Mouse (Mus musculus) brain, adult 2 months (tissue): ENCODE data around the gene Nadk2.
A peak's percentile ranks its signal among the peaks of the same experiment; 100 is the strongest.

Experiments used
- DNase-seq: peaks from one replicate; pipeline ENCODE4 v3.0.0; 2011; ENCODE audit warnings: low read depth, low spot score

Nadk2 gene

DNA sequence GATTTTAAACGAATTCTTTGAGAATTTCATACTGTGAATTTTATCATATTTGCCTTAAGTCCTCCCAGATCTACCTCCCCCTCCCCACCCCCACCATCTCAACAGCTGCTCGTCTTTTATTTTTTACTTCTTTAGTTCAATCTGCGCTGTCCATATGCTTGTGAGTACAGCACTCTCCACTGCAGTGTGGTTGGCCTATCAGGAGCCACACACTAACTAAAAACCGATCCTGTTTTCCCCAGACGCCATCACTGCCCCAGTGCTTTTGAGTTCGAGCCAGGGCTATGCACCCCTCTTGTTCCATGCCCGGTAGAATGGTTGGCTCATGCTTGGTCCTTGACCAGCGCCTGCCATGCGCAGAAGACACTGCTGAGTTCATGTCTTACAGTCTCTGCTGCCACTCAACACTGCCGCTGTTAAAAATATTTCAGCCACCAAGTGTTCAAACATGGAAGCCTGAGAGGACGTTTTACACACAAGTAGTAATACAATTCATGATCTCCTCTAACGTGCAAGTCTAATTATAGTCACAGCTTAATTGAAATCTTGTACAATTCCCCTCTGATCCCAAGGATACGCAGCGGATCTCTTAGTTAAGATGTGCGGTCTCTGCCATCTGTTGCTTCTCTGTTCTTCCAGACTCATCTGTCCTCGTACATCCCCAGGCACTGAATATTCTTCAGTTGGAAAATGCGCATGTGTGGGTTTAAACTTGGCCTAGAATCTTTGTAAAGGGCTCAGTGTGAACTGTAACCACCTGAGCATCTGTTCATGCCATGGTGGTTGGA is 17.0 kb downstream of the Nadk2 start:
- DNase-seq: peak; percentile 47

DNA sequence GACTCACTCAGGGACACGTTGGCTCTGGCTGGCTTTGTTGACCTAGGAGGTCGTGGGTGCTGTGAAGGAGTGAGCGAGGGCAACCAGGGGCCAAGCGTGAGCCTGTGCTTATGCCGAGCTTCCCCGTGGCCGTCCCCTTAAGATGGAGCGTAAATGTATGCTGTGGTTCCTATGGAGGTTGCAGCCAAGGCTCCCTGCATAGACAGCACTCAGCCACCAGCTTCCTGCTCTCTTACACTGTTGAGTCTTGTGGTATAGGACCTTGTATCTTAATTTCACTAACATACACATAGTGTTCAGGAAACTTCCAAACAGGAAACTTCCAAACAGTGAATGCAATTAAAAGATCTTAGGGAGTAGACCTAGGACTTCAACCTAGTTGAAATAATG is 17.6 kb downstream of the Nadk2 start:
- no peak for DNase-seq

GRCm38 (mm10) chr15:9089136-9089720 is 18.2 kb downstream of the Nadk2 start:
- no peak for DNase-seq

- no peak for DNase-seq
Measured at GRCm38 (mm10) chr15:9090662-9091061, 19.6 kb downstream of the Nadk2 start.

DNA sequence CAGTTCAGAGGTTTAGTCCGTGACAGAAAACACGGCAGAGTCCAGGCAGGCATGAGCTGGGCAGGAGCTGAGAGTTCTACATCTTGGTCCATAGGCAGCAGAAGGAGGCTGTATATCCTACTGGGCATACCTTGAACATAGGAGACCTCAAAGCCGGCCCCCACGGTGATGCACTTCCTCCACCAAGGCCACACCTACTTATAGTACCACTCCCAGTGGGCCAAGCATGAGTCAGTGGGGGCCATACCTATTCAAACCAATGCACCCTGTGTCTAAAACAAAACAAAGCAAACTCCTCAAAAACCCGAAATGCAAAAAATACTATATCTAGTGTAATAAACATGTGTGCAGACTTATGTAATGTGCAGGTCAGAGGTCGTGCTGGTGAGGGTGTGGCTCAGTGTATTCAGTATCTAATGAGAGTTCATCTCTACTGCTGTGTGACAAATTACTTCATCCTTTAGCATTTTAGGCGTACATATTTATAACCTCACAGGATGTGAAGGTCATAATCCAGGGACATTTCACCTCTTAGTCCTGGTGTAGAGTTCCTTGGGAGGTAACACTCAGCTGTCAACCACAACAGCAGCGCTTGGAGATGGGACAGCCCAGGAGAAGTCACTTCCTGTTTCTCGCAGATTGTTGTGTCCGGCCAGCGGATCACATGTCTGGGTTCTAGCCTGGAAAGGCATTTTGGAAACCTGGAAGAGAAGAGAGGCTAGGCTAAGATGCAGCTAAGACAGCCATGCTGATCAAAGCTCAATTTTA is 22.7 kb downstream of the Nadk2 start:
- DNase-seq: no peak

DNA sequence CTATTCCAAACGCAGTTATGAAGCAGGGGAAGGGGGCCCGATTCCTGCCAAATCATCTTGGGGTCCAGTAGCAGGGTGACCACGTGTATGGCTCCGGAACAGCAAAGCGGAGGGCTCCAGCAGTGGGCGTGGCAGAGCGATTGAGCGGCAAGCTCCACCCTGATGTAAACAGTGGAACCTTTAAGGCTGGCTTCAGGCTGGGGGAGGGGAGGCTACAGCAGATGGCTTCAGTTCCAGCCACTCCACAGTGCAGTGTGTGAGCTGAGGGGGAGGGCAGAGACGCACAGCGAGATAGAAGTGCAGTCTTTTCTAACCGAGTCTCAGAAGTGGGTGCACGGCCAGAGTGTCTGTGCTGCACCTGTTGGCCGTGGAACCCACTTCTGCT is 23.3 kb downstream of the Nadk2 start:
- peak; percentile 82 for DNase-seq

DNA sequence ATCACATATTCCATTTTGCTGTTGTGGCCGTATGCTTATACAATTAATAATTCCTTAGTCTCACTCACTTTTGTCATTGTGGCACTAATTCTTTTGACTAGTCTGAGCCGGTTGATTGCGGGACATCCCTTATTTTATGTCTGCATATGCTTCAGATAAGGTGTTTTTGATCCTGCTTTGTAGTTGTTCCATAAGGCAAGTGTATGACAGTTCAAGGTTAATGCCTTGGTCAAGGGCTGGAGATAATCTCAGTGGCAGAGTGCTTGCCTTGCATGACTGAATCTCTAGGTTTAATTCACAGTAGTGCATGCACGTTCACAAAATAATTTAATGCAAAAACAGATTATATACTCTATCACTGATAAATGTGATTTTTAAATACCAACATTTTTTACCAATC is 25.8 kb downstream of the Nadk2 start:
- no peak for DNase-seq

DNA sequence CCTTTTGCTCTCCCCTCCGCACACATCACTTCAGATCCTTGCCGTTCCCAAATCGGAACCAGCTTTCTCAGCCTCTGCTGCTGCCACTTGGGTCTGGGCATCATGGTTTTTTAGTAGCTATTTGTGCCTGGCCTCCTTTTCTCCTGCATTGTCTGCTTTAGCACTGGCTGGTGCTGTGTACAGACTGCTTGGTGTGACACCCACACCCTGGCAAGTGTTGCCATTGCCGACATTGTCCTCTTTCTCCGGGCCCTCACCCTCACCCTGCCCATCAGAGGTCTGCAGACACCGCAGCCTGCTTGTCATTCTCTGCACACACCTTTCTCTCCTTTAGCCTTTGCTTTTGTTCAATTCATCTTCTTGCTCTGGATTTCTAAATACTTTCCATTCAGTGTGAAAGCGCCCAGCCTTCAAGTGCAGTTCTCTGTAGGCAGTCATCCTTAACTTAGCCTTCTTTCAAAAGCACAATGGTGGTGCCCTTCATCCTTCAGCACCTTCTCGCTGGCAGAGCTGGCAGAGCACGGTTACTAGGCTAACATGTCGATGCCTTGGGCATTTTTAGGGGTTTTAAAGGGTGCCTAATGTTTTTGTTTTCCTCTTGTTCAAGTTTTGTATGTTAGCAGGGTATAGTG is 29.5 kb downstream of the Nadk2 start:
- peak; percentile 18 for DNase-seq

DNA sequence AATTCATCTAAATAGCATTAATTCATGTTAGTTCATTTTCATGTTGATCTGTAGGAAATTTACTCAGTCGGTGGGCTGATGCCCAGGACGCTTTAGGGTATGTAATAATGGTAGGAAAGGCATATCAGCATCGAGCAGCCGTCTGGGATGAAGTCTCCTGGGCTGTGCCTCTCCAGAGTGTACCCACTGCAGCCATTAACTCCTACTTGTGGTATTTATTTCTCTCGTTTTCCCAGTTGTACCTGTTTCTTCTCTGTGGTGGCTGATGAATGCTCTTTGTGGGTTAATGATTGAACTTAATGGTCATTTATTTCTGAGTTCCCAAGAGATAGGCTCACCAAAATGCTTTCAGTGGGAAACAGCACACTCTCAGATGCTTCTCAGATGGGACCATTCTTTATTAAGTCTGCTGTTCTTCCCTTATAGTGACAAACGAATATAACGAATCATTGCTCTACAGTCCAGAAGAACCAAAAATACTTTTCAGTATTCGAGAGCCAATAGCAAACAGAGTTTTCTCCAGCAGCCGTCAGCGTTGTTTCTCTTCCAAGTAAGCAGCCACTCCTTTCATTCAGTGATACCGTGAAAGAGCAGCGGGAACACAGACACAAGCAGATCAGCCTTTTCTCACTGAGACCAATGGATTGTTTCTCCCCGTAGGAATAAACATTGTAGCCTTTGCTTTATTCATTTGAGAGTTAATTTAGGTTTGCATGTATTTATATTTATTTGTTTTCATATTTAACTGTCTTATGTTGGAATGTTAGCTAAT is 35.4 kb downstream of the Nadk2 start:
- DNase-seq: no peak

- DNase-seq: no peak
Measured at GRCm38 (mm10) chr15:9110526-9111347, 39.7 kb downstream of the Nadk2 start.

DNA sequence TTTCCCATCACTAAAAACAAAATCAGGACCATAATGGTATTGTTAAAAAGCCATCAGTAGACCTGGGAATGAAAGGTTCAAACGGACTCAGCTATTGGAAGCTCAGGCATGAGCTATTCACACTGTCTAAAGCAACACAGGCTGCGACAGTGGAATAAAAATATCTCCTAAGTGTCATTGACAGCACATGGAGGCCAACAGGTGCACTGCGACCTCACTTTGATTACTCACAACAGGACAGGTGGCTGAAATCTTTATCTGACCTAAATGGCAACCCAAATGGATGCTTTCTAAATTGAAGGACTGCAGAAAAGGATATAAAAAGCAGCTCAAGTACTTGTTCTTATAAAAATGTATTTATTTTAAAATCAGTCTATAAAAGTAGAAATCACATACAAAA is 40.6 kb downstream of the Nadk2 start:
- DNase-seq: no peak

DNA sequence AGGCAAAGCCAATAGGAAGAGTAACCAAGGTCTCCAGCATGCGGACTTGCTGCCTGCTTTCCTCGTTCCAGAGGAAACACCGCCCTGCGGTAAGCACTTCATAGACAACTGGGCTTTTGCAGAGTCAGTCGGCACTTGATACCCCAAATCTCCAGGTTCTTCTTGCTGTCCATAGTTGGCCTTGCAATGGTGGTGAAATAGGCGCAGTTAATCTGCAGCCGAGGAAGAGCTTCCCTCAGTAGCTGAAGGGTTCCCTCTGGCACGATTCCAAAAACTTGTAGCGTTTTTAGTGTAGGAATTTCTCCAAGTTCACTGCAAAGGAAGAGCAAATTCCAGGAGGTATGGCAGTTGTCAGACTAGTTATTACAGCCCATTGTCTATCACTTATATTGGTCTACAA is 42.5 kb downstream of the Nadk2 start:
- DNase-seq: no peak

- no peak for DNase-seq
Measured at GRCm38 (mm10) chr15:9114131-9114530, 43.1 kb downstream of the Nadk2 start.

- no peak for DNase-seq
Measured at GRCm38 (mm10) chr15:9114599-9114998, 43.5 kb downstream of the Nadk2 start.

DNA sequence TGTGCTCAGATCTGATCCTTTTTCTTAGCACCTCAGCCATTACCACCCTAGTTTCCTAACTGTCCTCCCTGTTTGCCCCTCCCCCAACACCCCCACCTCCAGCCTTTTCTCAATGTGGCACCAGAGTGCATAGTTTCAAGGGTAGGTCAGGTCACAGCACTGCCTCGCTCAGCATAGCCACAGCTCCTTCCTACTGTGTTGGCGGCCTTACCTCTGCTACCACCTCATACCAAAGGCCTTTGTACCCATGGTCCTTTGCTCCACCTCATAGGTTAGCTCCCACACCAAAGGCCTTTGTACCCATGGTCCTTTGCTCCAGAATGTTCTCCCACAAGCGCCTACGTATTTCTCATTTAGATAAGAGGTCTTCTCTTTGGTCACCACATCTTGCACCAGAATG is 47.8 kb downstream of the Nadk2 start:
- DNase-seq: no peak

DNA sequence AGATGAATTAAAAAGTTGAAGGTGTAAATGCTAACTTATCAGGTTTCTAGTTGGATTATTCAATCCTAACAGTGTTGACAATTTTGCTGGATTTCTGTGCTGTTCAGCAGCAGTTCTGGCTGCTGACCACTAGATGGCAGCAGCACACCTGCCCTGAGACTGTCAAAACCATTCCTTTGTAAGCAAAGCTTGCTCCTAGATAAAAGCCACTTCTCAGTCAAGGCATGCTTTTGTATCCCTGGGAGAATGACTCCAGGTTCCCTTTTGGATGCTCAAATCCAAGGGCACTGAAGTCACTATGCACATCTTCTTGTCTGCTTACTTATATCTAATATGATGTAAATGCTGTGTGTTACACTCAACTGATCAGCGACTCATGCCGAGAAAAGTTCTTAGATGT is 49.0 kb downstream of the Nadk2 start:
- DNase-seq: peak; percentile 79

- DNase-seq: no peak
Measured at GRCm38 (mm10) chr15:9122989-9123388, 51.9 kb downstream of the Nadk2 start.

DNA sequence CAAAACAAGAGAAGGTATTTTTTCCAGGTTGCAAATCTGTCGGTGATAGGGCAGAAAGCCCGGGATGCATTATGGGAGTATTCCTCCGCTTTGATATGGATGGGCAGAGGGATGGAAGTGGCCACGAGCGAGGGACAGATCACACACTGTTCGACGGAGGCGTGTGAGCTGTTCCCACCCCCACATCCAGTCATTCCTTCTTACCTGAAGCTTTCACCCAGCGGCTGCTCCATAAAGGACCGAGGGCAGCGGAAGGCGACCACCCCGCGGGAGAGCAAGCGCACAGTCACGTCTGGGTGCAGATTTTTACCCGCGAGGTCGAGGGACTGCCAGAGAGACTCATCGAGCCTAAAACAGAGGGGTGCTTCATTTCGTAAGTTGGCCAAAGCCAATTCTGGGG is 53.8 kb downstream of the Nadk2 start:
- no peak for DNase-seq

DNA sequence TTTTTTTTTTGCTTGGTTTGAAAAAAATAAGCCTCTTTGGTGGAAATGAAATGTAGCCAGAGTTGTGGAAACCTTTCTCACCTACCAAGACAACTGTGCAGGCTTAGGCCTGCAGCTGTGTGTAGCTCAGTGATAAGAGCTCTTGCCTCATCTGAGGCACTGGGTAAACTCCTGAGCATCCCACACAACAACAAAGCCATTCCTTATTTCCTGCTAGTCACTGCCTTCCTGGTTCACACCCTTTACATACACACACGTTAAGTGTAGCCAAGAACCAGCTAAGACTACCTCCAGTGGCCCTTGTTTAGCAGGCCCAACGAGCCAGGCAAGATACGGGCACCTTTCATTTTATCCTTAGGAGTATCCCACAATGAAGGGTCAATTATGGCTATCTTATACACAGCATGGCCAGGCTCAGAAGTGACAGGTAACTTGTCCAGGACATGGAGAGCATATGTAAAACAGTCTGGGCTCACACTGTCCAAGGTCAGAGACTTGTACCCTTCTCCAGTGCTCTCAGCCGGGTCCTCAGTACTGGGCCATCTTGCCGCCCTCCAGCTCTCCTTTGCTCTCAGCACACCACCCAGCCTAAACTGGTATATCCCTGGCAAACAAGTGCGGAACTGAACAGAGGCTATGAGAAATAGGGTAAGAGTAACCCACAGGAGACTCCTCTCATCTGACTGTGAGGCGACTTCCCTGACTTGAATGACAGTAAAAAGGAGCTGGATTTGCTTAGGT is 56.2 kb downstream of the Nadk2 start:
- no peak for DNase-seq
